8 mouse cellular contexts compared by ENCODE assay signal in genomic region chr9:21225415-21225758, GRCm38 (mm10). TPM values are rescaled to one million over a fixed set of nuclear protein-coding genes. Genes with fewer than 3 reads are reported as not detected.
A peak's percentile ranks its signal among the peaks of the same experiment; 100 is the strongest.
DNase-seq lines count a peak whose midpoint lies in the region; ATAC-seq lines count a peak whose summit lies in the region.

No protein-coding gene starts in this region.

- H3K9ac ChIP-seq in forebrain, embryonic 14.5 days (ENCODE audit: low read length) = peak overlapping the region; percentile 21; the same call in 1 of the 2 replicates
- no peak overlapping the region for H3K9ac ChIP-seq in limb, embryonic 15.5 days
- H3K9ac ChIP-seq in stomach, embryonic 15.5 days = no peak overlapping the region

- peaks cover 6% of the 10 kb centered on the region; the same call in 1 of the 2 replicates for H3K9me3 ChIP-seq in megakaryocyte, embryonic 14.5 days
- no peaks in the 10 kb centered on the region for H3K9me3 ChIP-seq in forebrain, embryonic 14.5 days (replicated peaks; ENCODE audit: control insufficient read depth, low read length)
- no peaks in the 10 kb centered on the region for H3K9me3 ChIP-seq in limb, embryonic 15.5 days
- H3K9me3 ChIP-seq in stomach, embryonic 15.5 days = no peaks in the 10 kb centered on the region

- H3K4me1 ChIP-seq in megakaryocyte, embryonic 14.5 days = peaks cover 48% of the 10 kb centered on the region
- peaks cover 5% of the 10 kb centered on the region; the same call in 1 of the 2 replicates for H3K4me1 ChIP-seq in forebrain, embryonic 14.5 days (ENCODE audit: control insufficient read depth, insufficient read depth, low read length)
- peaks cover 28% of the 10 kb centered on the region for H3K4me1 ChIP-seq in limb, embryonic 15.5 days
- peaks cover 12% of the 10 kb centered on the region; the same call in 1 of the 2 replicates for H3K4me1 ChIP-seq in stomach, embryonic 15.5 days

- H3K27ac ChIP-seq in forebrain, embryonic 14.5 days (ENCODE audit: low read depth, low read length) = no peak overlapping the region
- H3K27ac ChIP-seq in limb, embryonic 15.5 days = peak overlapping the region; percentile 38
- H3K27ac ChIP-seq in stomach, embryonic 15.5 days = peak overlapping the region; percentile 80

- WGBS in forebrain, embryonic 14.5 days = 28% methylated on average over 7 of the region's 7 CpGs
- 6% methylated on average over 7 of the region's 7 CpGs for WGBS in limb, embryonic 15.5 days
- WGBS in stomach, embryonic 15.5 days = 7% methylated on average over 7 of the region's 7 CpGs

- peak overlapping the region; percentile 93 for H3K4me3 ChIP-seq in megakaryocyte, embryonic 14.5 days (replicated peaks)
- H3K4me3 ChIP-seq in forebrain, embryonic 14.5 days (ENCODE audit: low read depth, low read length) = no peak overlapping the region
- peak overlapping the region; percentile 34 for H3K4me3 ChIP-seq in limb, embryonic 15.5 days
- H3K4me3 ChIP-seq in stomach, embryonic 15.5 days (replicated peaks) = peak overlapping the region; percentile 39

- H3K36me3 ChIP-seq in megakaryocyte, embryonic 14.5 days (replicated peaks; ENCODE audit: low read length) = peaks cover 40% of the 10 kb centered on the region
- peaks cover 15% of the 10 kb centered on the region; the same call in 1 of the 2 replicates for H3K36me3 ChIP-seq in forebrain, embryonic 14.5 days (ENCODE audit: control insufficient read depth, insufficient read depth, low read length)
- H3K36me3 ChIP-seq in limb, embryonic 15.5 days = peaks cover 18% of the 10 kb centered on the region
- peaks cover 11% of the 10 kb centered on the region; the same call in 1 of the 2 replicates for H3K36me3 ChIP-seq in stomach, embryonic 15.5 days

- H3K27me3 ChIP-seq in megakaryocyte, embryonic 14.5 days (replicated peaks) = no peaks in the 10 kb centered on the region
- H3K27me3 ChIP-seq in forebrain, embryonic 14.5 days (replicated peaks; ENCODE audit: control insufficient read depth, insufficient read depth, low read length) = no peaks in the 10 kb centered on the region
- no peaks in the 10 kb centered on the region for H3K27me3 ChIP-seq in limb, embryonic 15.5 days
- no peaks in the 10 kb centered on the region for H3K27me3 ChIP-seq in stomach, embryonic 15.5 days (replicated peaks)

- no peak for DNase-seq in forebrain, embryonic 14.5 days (ENCODE audit: low spot score)
- no peak for DNase-seq in urinary bladder, postnatal 25 days (ENCODE audit: low spot score)
- no peak for DNase-seq in testis, postnatal 14 days (ENCODE audit: low spot score)
- no peak for DNase-seq in left cerebral cortex, adult 9 months (ENCODE audit: low spot score in 2 of 2)

- peak overlapping the region; percentile 33 for H3K4me2 ChIP-seq in forebrain, embryonic 14.5 days (ENCODE audit: low read length)
- peak overlapping the region; percentile 46 for H3K4me2 ChIP-seq in limb, embryonic 15.5 days
- peak overlapping the region; percentile 57 for H3K4me2 ChIP-seq in stomach, embryonic 15.5 days

- ATAC-seq in megakaryocyte, adult 5-6 weeks (ENCODE audit: poor library complexity, severe bottlenecking) = no peak
- no peak for ATAC-seq in forebrain, embryonic 14.5 days
- no peak; the same call in 1 of the 2 replicates for ATAC-seq in limb, embryonic 15.5 days (ENCODE audit: insufficient number of reproducible peaks, low FRiP score, low TSS enrichment, low read depth)
- ATAC-seq in stomach, embryonic 15.5 days (ENCODE audit: insufficient read depth, low FRiP score, low read depth) = no peak

RNA-seq across cellular contexts. Expression of gene Keap1, which starts 13.8 kb away (rescaled TPM):
- 47.4 and 49.4 TPM in 2 replicates for polyA plus RNA-seq in megakaryocyte, embryonic 14.5 days (2012; ENCODE audit: insufficient read depth, low replicate concordance)
- total RNA-seq in megakaryocyte, adult 5-6 weeks (2015) = 17.7 and 18.8 TPM in 2 replicates
- total RNA-seq in megakaryocyte, adult 5-6 weeks (2017) = 34.0 and 36.9 TPM in 2 replicates
- polyA plus RNA-seq in forebrain, embryonic 14.5 days (2014; fragmentation: Nextera tagmentation; extraction: Ambion mirVana) = 34.7 and 39.1 TPM in 2 replicates
- polyA plus RNA-seq in limb, embryonic 15.5 days (2015; fragmentation: Nextera tagmentation; extraction: Ambion mirVana) = 77.7 and 78.6 TPM in 2 replicates
- 61.1 and 61.6 TPM in 2 replicates for polyA plus RNA-seq in stomach, embryonic 15.5 days (2015; fragmentation: Nextera tagmentation; extraction: Ambion mirVana)

RNA-seq across cellular contexts. Expression of gene S1pr5, which starts 22.9 kb away (rescaled TPM):
- not detected in 2 replicates for polyA plus RNA-seq in megakaryocyte, embryonic 14.5 days (2012; ENCODE audit: insufficient read depth, low replicate concordance)
- 3.6 and 4.0 TPM in 2 replicates for total RNA-seq in megakaryocyte, adult 5-6 weeks (2015)
- 7.9 and 9.0 TPM in 2 replicates for total RNA-seq in megakaryocyte, adult 5-6 weeks (2017)
- polyA plus RNA-seq in forebrain, embryonic 14.5 days (2014; fragmentation: Nextera tagmentation; extraction: Ambion mirVana) = 0.94 and 1.4 TPM in 2 replicates
- polyA plus RNA-seq in limb, embryonic 15.5 days (2015; fragmentation: Nextera tagmentation; extraction: Ambion mirVana) = 6.2 and 6.3 TPM in 2 replicates
- 0.93 and 1.6 TPM in 2 replicates for polyA plus RNA-seq in stomach, embryonic 15.5 days (2015; fragmentation: Nextera tagmentation; extraction: Ambion mirVana)

RNA-seq across cellular contexts. Expression of gene Atg4d, which starts 39.7 kb away (rescaled TPM):
- polyA plus RNA-seq in megakaryocyte, embryonic 14.5 days (2012; ENCODE audit: insufficient read depth, low replicate concordance) = 53.1 and 67.2 TPM in 2 replicates
- total RNA-seq in megakaryocyte, adult 5-6 weeks (2015) = 14.6 and 15.0 TPM in 2 replicates
- 13.5 and 19.3 TPM in 2 replicates for total RNA-seq in megakaryocyte, adult 5-6 weeks (2017)
- polyA plus RNA-seq in forebrain, embryonic 14.5 days (2014; fragmentation: Nextera tagmentation; extraction: Ambion mirVana) = 45.7 and 53.1 TPM in 2 replicates
- polyA plus RNA-seq in limb, embryonic 15.5 days (2015; fragmentation: Nextera tagmentation; extraction: Ambion mirVana) = 40.8 and 44.2 TPM in 2 replicates
- 49.9 and 51.3 TPM in 2 replicates for polyA plus RNA-seq in stomach, embryonic 15.5 days (2015; fragmentation: Nextera tagmentation; extraction: Ambion mirVana)

RNA-seq across cellular contexts. Expression of gene Pde4a, which starts 59.9 kb away (rescaled TPM):
- 8.2 and 26.2 TPM in 2 replicates for polyA plus RNA-seq in megakaryocyte, embryonic 14.5 days (2012; ENCODE audit: insufficient read depth, low replicate concordance)
- total RNA-seq in megakaryocyte, adult 5-6 weeks (2015) = 6.8 and 7.3 TPM in 2 replicates
- total RNA-seq in megakaryocyte, adult 5-6 weeks (2017) = 3.0 and 3.9 TPM in 2 replicates
- 17.3 and 22.4 TPM in 2 replicates for polyA plus RNA-seq in forebrain, embryonic 14.5 days (2014; fragmentation: Nextera tagmentation; extraction: Ambion mirVana)
- 6.1 and 6.4 TPM in 2 replicates for polyA plus RNA-seq in limb, embryonic 15.5 days (2015; fragmentation: Nextera tagmentation; extraction: Ambion mirVana)
- 5.9 and 6.2 TPM in 2 replicates for polyA plus RNA-seq in stomach, embryonic 15.5 days (2015; fragmentation: Nextera tagmentation; extraction: Ambion mirVana)
